Mouse (Mus musculus) thymus, adult 2 months (tissue): ENCODE results near the gene Sec22a.

Source experiments
- CTCF ChIP-seq: fragments of 200-500 bp; IDR thresholded peaks from 2 replicates; pipeline ENCODE4 v1.5.1; 2012; ENCODE audit warnings: mild to moderate bottlenecking, control low read depth, low read length, moderate library complexity, borderline replicate concordance; ENCODE audit not compliant: control insufficient read depth, poor library complexity, insufficient read depth; ENCODE audit errors: extremely low read depth
- POLR2A ChIP-seq: fragments of 200-500 bp; IDR thresholded peaks from 2 replicates; pipeline ENCODE4 v1.6.1; 2012; ENCODE audit warnings: mild to moderate bottlenecking, low read length, control low read depth, moderate library complexity; ENCODE audit not compliant: control insufficient read depth, poor library complexity, insufficient read depth; ENCODE audit errors: extremely low read depth

- TF ChIP-seq CTCF (no peak), POLR2A (no peak)
These were observed 65.9 kb downstream of the Sec22a start for GRCm38 (mm10) chr16:35297786-35298185.
